Mouse (Mus musculus) myocyte (in vitro differentiated cells): ENCODE results near the gene Gm28269. TPM values are rescaled to one million over a fixed set of nuclear protein-coding genes. Genes with fewer than 3 reads are reported as not detected.

ENCODE experiments used
- H3K27me3 ChIP-seq: one replicate; pipeline ENCODE4 v1.6.1; 2011; ENCODE audit not compliant: control insufficient read depth, insufficient read depth, insufficient read length
- H3K36me3 ChIP-seq: one replicate; pipeline ENCODE4 v1.6.1; 2011; ENCODE audit not compliant: control insufficient read depth, insufficient read depth
- H3K4me2 ChIP-seq: one replicate; pipeline ENCODE4 v1.6.1; 2011; ENCODE audit warnings: low read depth, control low read depth
- H3K4me3 ChIP-seq: one replicate; pipeline ENCODE4 v1.5.1; 2011; ENCODE audit warnings: mild to moderate bottlenecking, control low read depth, moderate library complexity
- H3K79me2 ChIP-seq: one replicate; pipeline ENCODE4 v1.6.1; 2011; ENCODE audit not compliant: control insufficient read depth, insufficient read depth
- H3ac ChIP-seq: one replicate; pipeline ENCODE4 v1.6.1; 2011; ENCODE audit not compliant: control insufficient read depth, insufficient read length
- CEBPB ChIP-seq: IDR thresholded peaks from 2 replicates; pipeline ENCODE4 v1.6.1; 2011; ENCODE audit warnings: mild to moderate bottlenecking, moderate library complexity; ENCODE audit not compliant: poor library complexity, insufficient read depth, severe bottlenecking
- E2F4 ChIP-seq: IDR thresholded peaks from one replicate; pipeline ENCODE4 v1.6.1; 2011; ENCODE audit warnings: mild to moderate bottlenecking, control low read depth, moderate library complexity; ENCODE audit not compliant: insufficient read depth
- MAX ChIP-seq: IDR thresholded peaks from one replicate; pipeline ENCODE4 v1.6.1; 2011; ENCODE audit warnings: low read depth, mild to moderate bottlenecking, control low read depth
- MYOD1 ChIP-seq, 3 experiments: IDR thresholded peaks; one replicate each; pipeline ENCODE4 v1.6.1; 2011; ENCODE audit warnings: control low read depth in 2 of 3, low read depth in 2 of 3, mild to moderate bottlenecking in 2 of 3, moderate library complexity in 1 of 3; ENCODE audit not compliant: insufficient read length in 2 of 3, control insufficient read depth in 1 of 3
- MYOG ChIP-seq, 3 experiments: IDR thresholded peaks; one replicate each; pipeline ENCODE4 v1.6.1; 2011; ENCODE audit warnings: control low read depth in 2 of 3, low read depth in 2 of 3, mild to moderate bottlenecking in 2 of 3; ENCODE audit not compliant: insufficient read length in 2 of 3, control insufficient read depth in 1 of 3, insufficient read depth in 1 of 3
- POLR2A ChIP-seq: IDR thresholded peaks from one replicate; pipeline ENCODE4 v1.6.1; 2011; ENCODE audit warnings: low read depth, mild to moderate bottlenecking, control low read depth, moderate library complexity; ENCODE audit not compliant: insufficient read length
- POLR2AphosphoS2 ChIP-seq: IDR thresholded peaks from one replicate; pipeline ENCODE4 v1.6.1; 2011; ENCODE audit warnings: low read depth, control low read depth; ENCODE audit not compliant: insufficient read length
- REST ChIP-seq: IDR thresholded peaks from one replicate; pipeline ENCODE4 v1.6.1; 2011; ENCODE audit warnings: mild to moderate bottlenecking, control low read depth, moderate library complexity; ENCODE audit not compliant: insufficient read depth, insufficient read length
- SRF ChIP-seq: IDR thresholded peaks from one replicate; pipeline ENCODE4 v1.6.1; 2011; ENCODE audit warnings: low read depth; ENCODE audit not compliant: control insufficient read depth, insufficient read length
- TCF12 ChIP-seq: IDR thresholded peaks from one replicate; pipeline ENCODE4 v1.6.1; 2011; ENCODE audit warnings: mild to moderate bottlenecking, control low read depth; ENCODE audit not compliant: poor library complexity, insufficient read depth, severe bottlenecking
- TCF3 ChIP-seq: IDR thresholded peaks from one replicate; pipeline ENCODE4 v1.6.1; 2011; ENCODE audit warnings: low read depth, control low read depth; ENCODE audit not compliant: insufficient read length
- USF1 ChIP-seq: IDR thresholded peaks from one replicate; pipeline ENCODE4 v1.6.1; 2011; ENCODE audit warnings: low read depth, mild to moderate bottlenecking, control low read depth, moderate library complexity
- polyA plus RNA-seq: library from polyadenylated mRNA; unstranded; fragments of >200 nt; fragmentation: generic; extraction: Trizol; gene quantifications from one replicate; pipeline ENCODE4 v1.2.1, GENCODE M21; 2012; ENCODE audit warnings: missing spikeins

Gene Gm28269
- not detected for polyA plus RNA-seq

DNA sequence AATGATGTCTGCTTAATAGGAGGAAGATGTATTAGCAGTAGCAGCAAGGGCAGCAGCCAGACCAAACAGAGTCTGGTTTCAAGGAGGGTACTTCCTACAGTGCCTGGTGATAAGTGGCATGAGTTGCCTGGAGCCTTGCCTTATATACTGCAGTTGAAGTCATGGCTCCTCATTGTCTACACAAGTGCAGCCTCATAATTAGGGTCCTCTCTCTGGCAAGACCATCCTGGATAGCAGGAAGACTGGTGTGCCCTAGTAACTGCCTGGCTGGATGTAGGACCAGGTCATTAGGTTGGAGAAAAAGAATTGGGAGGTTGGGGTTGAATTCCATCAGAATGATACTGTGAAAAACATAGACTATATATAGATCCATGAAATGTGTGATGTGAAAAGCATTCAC lies at the start of gene Gm28269:
Gene Gm28269 (minus strand): TSS at position 101 of the 400 bp plus-strand sequence.
- no peaks in the 10 kb centered on the region for H3K36me3 ChIP-seq
- TF ChIP-seq TCF12: no peak
- no peak for TF ChIP-seq REST
- TF ChIP-seq MYOG (IDR thresholded peaks at IDR 0.05; ENCODE audit: control insufficient read depth in 1 of 3, insufficient read depth in 1 of 3, insufficient read length in 2 of 3, low read depth in 2 of 3): no peak
- TF ChIP-seq MAX: no peak
- TF ChIP-seq POLR2AphosphoS2: no peak
- no peak for TF ChIP-seq TCF3
- TF ChIP-seq USF1: no peak
- TF ChIP-seq CEBPB: no peak
- no peak for TF ChIP-seq POLR2A
- TF ChIP-seq SRF: no peak
- no peak for TF ChIP-seq E2F4
- TF ChIP-seq MYOD1 (IDR thresholded peaks at IDR 0.05; ENCODE audit: control insufficient read depth in 1 of 3, insufficient read length in 2 of 3, low read depth in 2 of 3): no peak
- H3K4me3 ChIP-seq: no peak within 1 kb of the TSS
- H3ac ChIP-seq: no peak within 1 kb of the TSS
- no peaks in the 10 kb centered on the region for H3K27me3 ChIP-seq
- no peaks in the 10 kb centered on the region for H3K79me2 ChIP-seq
- no peak within 1 kb of the TSS for H3K4me2 ChIP-seq

- H3ac ChIP-seq: no peak overlapping the region
- H3K4me3 ChIP-seq: no peak overlapping the region
- H3K4me2 ChIP-seq: no peak overlapping the region
- TF ChIP-seq CEBPB: no peak
- TF ChIP-seq MYOG (IDR thresholded peaks at IDR 0.05; ENCODE audit: control insufficient read depth in 1 of 3, insufficient read depth in 1 of 3, insufficient read length in 2 of 3, low read depth in 2 of 3): no peak
- TF ChIP-seq E2F4: no peak
- TF ChIP-seq POLR2A: no peak
- TF ChIP-seq SRF: no peak
- TF ChIP-seq TCF12: no peak
- no peak for TF ChIP-seq MAX
- TF ChIP-seq POLR2AphosphoS2: no peak
- no peak for TF ChIP-seq TCF3
- TF ChIP-seq MYOD1 (IDR thresholded peaks at IDR 0.05; ENCODE audit: control insufficient read depth in 1 of 3, insufficient read length in 2 of 3, low read depth in 2 of 3): no peak
- TF ChIP-seq USF1: no peak
- TF ChIP-seq REST: no peak
- no peaks in the 10 kb centered on the region for H3K36me3 ChIP-seq
- no peaks in the 10 kb centered on the region for H3K27me3 ChIP-seq
- H3K79me2 ChIP-seq: no peaks in the 10 kb centered on the region
These were observed 28.0 kb downstream of the Gm28269 start for GRCm38 (mm10) chrX:21716885-21717284.

- Histone ChIP-seq H3K4me2 (no peak overlapping the region), H3K36me3 (no peaks in the 10 kb centered on the region), H3K4me3 (no peak overlapping the region), H3ac (no peak overlapping the region), H3K27me3 (no peaks in the 10 kb centered on the region), H3K79me2 (no peaks in the 10 kb centered on the region)
- TF ChIP-seq REST: no peak
- TF ChIP-seq MYOD1 (IDR thresholded peaks at IDR 0.05; ENCODE audit: control insufficient read depth in 1 of 3, insufficient read length in 2 of 3, low read depth in 2 of 3): no peak
- TF ChIP-seq MYOG (IDR thresholded peaks at IDR 0.05; ENCODE audit: control insufficient read depth in 1 of 3, insufficient read depth in 1 of 3, insufficient read length in 2 of 3, low read depth in 2 of 3): no peak
- no peak for TF ChIP-seq E2F4
- TF ChIP-seq TCF12: no peak
- no peak for TF ChIP-seq POLR2A
- no peak for TF ChIP-seq TCF3
These were observed 29.6 kb downstream of the Gm28269 start for GRCm38 (mm10) chrX:21715293-21715692.

GRCm38 (mm10) chrX:21714829-21715228 lies 30.1 kb downstream of the Gm28269 start, which contains the start of gene Slc6a14:
TSS of gene Slc6a14 (plus strand) at chrX:21714896.
- Histone ChIP-seq H3K79me2 (no peaks in the 10 kb centered on the region), H3K27me3 (no peaks in the 10 kb centered on the region), H3K4me3 (no peak within 1 kb of the TSS), H3K36me3 (no peaks in the 10 kb centered on the region), H3ac (no peak within 1 kb of the TSS), H3K4me2 (no peak within 1 kb of the TSS)
- TF ChIP-seq REST: no peak
- TF ChIP-seq E2F4: no peak
- no peak for TF ChIP-seq USF1
- TF ChIP-seq TCF3: no peak
- TF ChIP-seq TCF12: no peak
- no peak for TF ChIP-seq MYOD1 (IDR thresholded peaks at IDR 0.05; ENCODE audit: control insufficient read depth in 1 of 3, insufficient read length in 2 of 3, low read depth in 2 of 3)
- no peak for TF ChIP-seq SRF
- TF ChIP-seq MAX: no peak

GRCm38 (mm10) chrX:21704470-21704869 lies 40.4 kb downstream of the Gm28269 start:
- TF ChIP-seq E2F4: no peak
- TF ChIP-seq USF1: no peak
- no peak for TF ChIP-seq MYOG (IDR thresholded peaks at IDR 0.05; ENCODE audit: control insufficient read depth in 1 of 3, insufficient read depth in 1 of 3, insufficient read length in 2 of 3, low read depth in 2 of 3)
- TF ChIP-seq CEBPB: no peak
- TF ChIP-seq POLR2AphosphoS2: no peak
- TF ChIP-seq POLR2A: no peak
- no peak for TF ChIP-seq MAX
- no peak for TF ChIP-seq SRF
- TF ChIP-seq MYOD1 (IDR thresholded peaks at IDR 0.05; ENCODE audit: control insufficient read depth in 1 of 3, insufficient read length in 2 of 3, low read depth in 2 of 3): no peak
- no peak for TF ChIP-seq TCF12
- no peak for TF ChIP-seq TCF3
- TF ChIP-seq REST: no peak
- Histone ChIP-seq H3ac (no peak overlapping the region), H3K79me2 (no peaks in the 10 kb centered on the region), H3K36me3 (no peaks in the 10 kb centered on the region), H3K4me2 (no peak overlapping the region), H3K4me3 (no peak overlapping the region), H3K27me3 (no peaks in the 10 kb centered on the region)
